Comparison of ENCODE assay signal across 9 mouse cellular contexts in the genomic region with DNA sequence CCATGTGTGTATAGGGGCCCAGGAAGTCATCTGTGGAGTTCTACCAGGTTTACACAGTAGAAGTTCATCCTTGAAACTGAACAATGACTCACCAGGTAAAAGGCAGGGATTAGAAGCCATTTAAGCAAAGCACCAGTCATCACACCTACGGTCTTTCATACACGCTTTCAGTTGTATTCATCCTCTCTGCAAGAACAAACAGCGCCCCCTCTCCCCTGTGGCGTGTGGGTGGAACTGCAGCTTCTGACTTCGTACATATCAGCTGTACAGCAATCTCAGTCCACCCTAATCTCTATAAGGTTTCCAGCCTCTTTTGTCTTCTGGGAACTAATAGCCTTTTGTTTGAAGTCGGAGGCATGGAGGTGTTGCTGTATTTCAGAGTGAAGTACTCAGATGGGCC.
DNase-seq lines count a peak whose midpoint lies in the region; ATAC-seq and TF ChIP-seq lines count a peak whose summit lies in the region.
"Had no signal": no experiment of that assay in that cellular context is flagged by ENCODE, and none has a peak within 500 bp of the region (broad histone marks: within the 10 kb centered on the region; RNA-seq: fewer than 3 reads in every experiment).

No protein-coding gene starts in this region.

- no peak overlapping the region for H3K27ac ChIP-seq in bone marrow macrophage, adult 2 months (ENCODE audit: insufficient read depth, low read depth, low read length)
- no peak overlapping the region for H3K27ac ChIP-seq in hindbrain, postnatal 0 days
- no peak overlapping the region for H3K27ac ChIP-seq in olfactory bulb, adult 2 months (ENCODE audit: insufficient read depth, low read depth, low read length)
- H3K27ac ChIP-seq in intestine, embryonic 16.5 days (ENCODE audit: low read length): no peak overlapping the region
- H3K27ac ChIP-seq: macrophage had no signal

- no peak for ATAC-seq in hindbrain, postnatal 0 days
- no peak for ATAC-seq in intestine, embryonic 16.5 days

- no peak overlapping the region for H3K4me2 ChIP-seq in hindbrain, postnatal 0 days (ENCODE audit: low read depth, low read length)
- H3K4me2 ChIP-seq in intestine, embryonic 16.5 days (ENCODE audit: low read depth, low read length): no peak overlapping the region

- no peak for TF ChIP-seq POLR2A in bone marrow macrophage, adult 2 months (IDR thresholded peaks at IDR 0.05; ENCODE audit: borderline replicate concordance, low read depth, low read length)
- no peak for TF ChIP-seq POLR2A in olfactory bulb, adult 2 months (IDR thresholded peaks at IDR 0.05; ENCODE audit: insufficient read depth, low read depth, low read length)

- H3K9ac ChIP-seq in hindbrain, postnatal 0 days (replicated peaks; ENCODE audit: low read length): no peak overlapping the region
- no peak overlapping the region for H3K9ac ChIP-seq in intestine, embryonic 16.5 days (ENCODE audit: low read depth, low read length)

- H3K4me3 ChIP-seq in bone marrow macrophage, adult 2 months (ENCODE audit: insufficient read depth, low read length): no peak overlapping the region
- H3K4me3 ChIP-seq in hindbrain, postnatal 0 days (ENCODE audit: low read length): no peak overlapping the region
- H3K4me3 ChIP-seq in olfactory bulb, adult 2 months (ENCODE audit: insufficient read depth, low read depth, low read length): no peak overlapping the region
- H3K4me3 ChIP-seq in intestine, embryonic 16.5 days (ENCODE audit: low read length): no peak overlapping the region

- no peaks in the 10 kb centered on the region; the same call in 1 of the 2 replicates for H3K4me1 ChIP-seq in bone marrow macrophage, adult 2 months (ENCODE audit: control insufficient read depth, insufficient read depth, low read length)
- H3K4me1 ChIP-seq in hindbrain, postnatal 0 days (ENCODE audit: insufficient read depth, low read length): no peaks in the 10 kb centered on the region
- no peaks in the 10 kb centered on the region for H3K4me1 ChIP-seq in olfactory bulb, adult 2 months (ENCODE audit: control insufficient read depth, insufficient read depth, low read length)
- no peaks in the 10 kb centered on the region for H3K4me1 ChIP-seq in intestine, embryonic 16.5 days (ENCODE audit: control insufficient read depth, insufficient read depth, low read length)

- no peaks in the 10 kb centered on the region for H3K27me3 ChIP-seq in hindbrain, postnatal 0 days (ENCODE audit: insufficient read depth, low read length)
- H3K27me3 ChIP-seq in intestine, embryonic 16.5 days (replicated peaks; ENCODE audit: control insufficient read depth, insufficient read depth, low read length): no peaks in the 10 kb centered on the region

- DNase-seq in layer of hippocampus, postnatal 10 days (ENCODE audit: low spot score in 2 of 2): peak; percentile 37 to 58
- no peak for DNase-seq in layer of hippocampus, adult 9-11 months
- DNase-seq in ES-CJ7 (ENCODE audit: low read depth, low spot score): peak; percentile 73
- peak; percentile 82 for DNase-seq in hindbrain, postnatal 0 days (ENCODE audit: low spot score)
- peak; percentile 84 for DNase-seq in thymus, postnatal 4 days

- H3K36me3 ChIP-seq in hindbrain, postnatal 0 days (ENCODE audit: insufficient read depth, low read length): no peaks in the 10 kb centered on the region
- H3K36me3 ChIP-seq in intestine, embryonic 16.5 days (ENCODE audit: control insufficient read depth, insufficient read depth, low read length): no peaks in the 10 kb centered on the region

- WGBS in hindbrain, postnatal 0 days: 56% methylated on average over 6 of the region's 6 CpGs
- WGBS in olfactory bulb, adult 2 months: 60% methylated on average over 6 of the region's 6 CpGs
- 62% methylated on average over 6 of the region's 6 CpGs for WGBS in intestine, embryonic 16.5 days

- TF ChIP-seq CTCF in bone marrow macrophage, adult 2 months (IDR thresholded peaks at IDR 0.05; ENCODE audit: low read depth, low read length): peak; percentile 58; the same call in 1 of the 2 replicates
- peak; percentile 88 for TF ChIP-seq CTCF in hindbrain, postnatal 0 days (IDR thresholded peaks at IDR 0.05; ENCODE audit: low read depth)
- TF ChIP-seq CTCF in olfactory bulb, adult 2 months (IDR thresholded peaks at IDR 0.05; ENCODE audit: insufficient read depth, low read depth, low read length): peak; percentile 35; the same call in 1 of the 2 replicates

- H3K9me3 ChIP-seq in hindbrain, postnatal 0 days (ENCODE audit: low read length): no peaks in the 10 kb centered on the region
- H3K9me3 ChIP-seq in intestine, embryonic 16.5 days (ENCODE audit: control insufficient read depth, low read length): 0 out of 2 replicates have a peak, but pooled peaks cover 3% of the 10 kb centered on the region

Comparison
In these comparisons a context has a peak if more than half of its experiments do, and no peak if none do; other contexts are left out.
1. CTCF ChIP-seq: peak in every context shown above with its lines; median percentile 88 in hindbrain, postnatal 0 days; 58 in bone marrow macrophage, adult 2 months; 35 in olfactory bulb, adult 2 months.